Mouse (Mus musculus) CH12.LX (cell line): Measurements from ENCODE around the gene L2hgdh. TPM values are rescaled to one million over a fixed set of nuclear protein-coding genes. Genes with fewer than 3 reads are reported as not detected.

ENCODE experiments used
- DNase-seq: peaks from one replicate; pipeline ENCODE4 v3.0.0-alpha.2; 2013; ENCODE audit errors: extremely low read depth
- H3K27ac ChIP-seq: 2 replicates; pipeline ENCODE4 v1.5.1; 2012; ENCODE audit warnings: low read depth, mild to moderate bottlenecking, control low read depth, moderate library complexity; ENCODE audit not compliant: insufficient read depth
- H3K27me3 ChIP-seq: replicated peaks from 2 replicates; pipeline ENCODE3; 2012; ENCODE audit warnings: inconsistent platforms
- H3K36me3 ChIP-seq, 2 experiments: replicated peaks in 1 of 2; 2 replicates each; pipeline versions ENCODE3 to v1.6.1; 2012; ENCODE audit warnings: inconsistent platforms in 1 of 2, low read length in 1 of 2, mild to moderate bottlenecking in 1 of 2, mixed read lengths in 1 of 2, moderate library complexity in 1 of 2; ENCODE audit not compliant: control insufficient read depth in 1 of 2, insufficient read depth in 1 of 2
- H3K4me1 ChIP-seq, 2 experiments: 2 replicates each; pipeline ENCODE4 v1.6.1; 2012; ENCODE audit warnings: inconsistent platforms in 1 of 2, moderate library complexity in 1 of 2; ENCODE audit not compliant: insufficient read depth in 2 of 2, control insufficient read depth in 1 of 2
- H3K4me2 ChIP-seq: 2 replicates; pipeline ENCODE4 v1.6.1; 2012; ENCODE audit warnings: low read depth, mild to moderate bottlenecking, control low read depth; ENCODE audit not compliant: poor library complexity, insufficient read depth, severe bottlenecking
- H3K4me3 ChIP-seq, 3 experiments: fragments of 150-350 bp in 1 of 3; sonication (generic) in 1 of 3; replicated peaks in 1 of 3; 2 replicates each; pipeline versions ENCODE3 to v1.5.1; 2011 to 2012; ENCODE audit warnings: low read depth in 2 of 3, low read length in 2 of 3, mild to moderate bottlenecking in 2 of 3, moderate library complexity in 2 of 3, control low read depth in 1 of 3, improper control_type of control experiment in 1 of 3, inconsistent platforms in 1 of 3, mixed read lengths in 1 of 3; ENCODE audit not compliant: poor library complexity in 1 of 3
- H3K79me2 ChIP-seq: replicated peaks from 2 replicates; pipeline ENCODE4 v1.6.1; 2012; ENCODE audit warnings: mild to moderate bottlenecking, moderate library complexity; ENCODE audit not compliant: control insufficient read depth, poor library complexity, insufficient read depth, severe bottlenecking; ENCODE audit errors: extremely low read depth
- H3K9ac ChIP-seq: 2 replicates; pipeline ENCODE4 v1.6.1; 2012; ENCODE audit warnings: low read depth, mild to moderate bottlenecking, control low read depth, moderate library complexity; ENCODE audit not compliant: insufficient read depth
- H3K9me3 ChIP-seq: replicated peaks from 2 replicates; pipeline ENCODE3; 2012; ENCODE audit warnings: low read length, inconsistent platforms, mixed read lengths
- BHLHE40 ChIP-seq: IDR thresholded peaks from 2 replicates; pipeline ENCODE4 v1.6.1; 2011; ENCODE audit warnings: mild to moderate bottlenecking, low read depth, low read length, improper control_type of control experiment
- CTCF ChIP-seq, 2 experiments: IDR thresholded peaks in 1 of 2; conservative IDR thresholded peaks in 1 of 2; 2 replicates each; pipeline ENCODE4 v1.5.1; 2011 to 2012; ENCODE audit warnings: low read depth in 2 of 2, low read length in 2 of 2, improper control_type of control experiment in 1 of 2, inconsistent platforms in 1 of 2, mild to moderate bottlenecking in 1 of 2, moderate library complexity in 1 of 2
- E2F4 ChIP-seq: IDR thresholded peaks from 2 replicates; pipeline ENCODE4 v1.6.1; 2011; ENCODE audit warnings: low read depth, low read length, improper control_type of control experiment; ENCODE audit not compliant: insufficient replicate concordance
- ELF1 ChIP-seq: IDR thresholded peaks from 2 replicates; pipeline ENCODE4 v1.6.1; 2014; ENCODE audit warnings: low read depth, mild to moderate bottlenecking, inconsistent platforms, low read length, improper control_type of control experiment
- EP300 ChIP-seq: IDR thresholded peaks from 2 replicates; pipeline ENCODE4 v1.6.1; 2011; ENCODE audit warnings: low read length, improper control_type of control experiment
- GABPA ChIP-seq: IDR thresholded peaks from 2 replicates; pipeline ENCODE4 v1.6.1; 2012; ENCODE audit warnings: low read depth, low read length, improper control_type of control experiment, inconsistent platforms; ENCODE audit not compliant: insufficient replicate concordance
- JUND ChIP-seq: conservative IDR thresholded peaks from 2 replicates; pipeline ENCODE4 v1.6.1; 2011; ENCODE audit warnings: low read depth, low read length, improper control_type of control experiment
- MAFK ChIP-seq: IDR thresholded peaks from 2 replicates; pipeline ENCODE4 v1.6.1; 2011; ENCODE audit warnings: low read length, improper control_type of control experiment; ENCODE audit not compliant: insufficient replicate concordance
- MYC ChIP-seq: IDR thresholded peaks from 2 replicates; pipeline ENCODE4 v1.6.1; 2011; ENCODE audit warnings: low read depth, mild to moderate bottlenecking, improper control_type of control experiment, low read length
- NELFE ChIP-seq: IDR thresholded peaks from 2 replicates; pipeline ENCODE4 v1.6.1; 2011; ENCODE audit warnings: low read depth, low read length, improper control_type of control experiment
- NRF1 ChIP-seq: IDR thresholded peaks from 2 replicates; pipeline ENCODE4 v1.6.1; 2014; ENCODE audit warnings: low read depth, mild to moderate bottlenecking, inconsistent platforms, low read length, improper control_type of control experiment, moderate library complexity
- PAX5 ChIP-seq: IDR thresholded peaks from 2 replicates; pipeline ENCODE4 v1.6.1; 2012; ENCODE audit warnings: low read length, inconsistent platforms, mixed read lengths
- POLR2A ChIP-seq: IDR thresholded peaks from 2 replicates; pipeline ENCODE4 v1.6.1; 2011; ENCODE audit warnings: low read depth, mild to moderate bottlenecking, improper control_type of control experiment, low read length
- RAD21 ChIP-seq: IDR thresholded peaks from 2 replicates; pipeline ENCODE4 v1.6.1; 2011; ENCODE audit warnings: low read depth, mild to moderate bottlenecking, low read length, improper control_type of control experiment, moderate library complexity
- SMC3 ChIP-seq: IDR thresholded peaks from 2 replicates; pipeline ENCODE4 v1.6.1; 2011; ENCODE audit warnings: low read depth, low read length, improper control_type of control experiment
- TBP ChIP-seq: conservative IDR thresholded peaks from 2 replicates; pipeline ENCODE4 v1.6.1; 2011; ENCODE audit warnings: low read depth, low read length, improper control_type of control experiment
- TCF12 ChIP-seq: IDR thresholded peaks from 2 replicates; pipeline ENCODE4 v1.6.1; 2014; ENCODE audit warnings: low read depth, mild to moderate bottlenecking, inconsistent platforms, low read length, improper control_type of control experiment
- UBTF ChIP-seq: IDR thresholded peaks from 2 replicates; pipeline ENCODE4 v1.6.1; 2012; ENCODE audit warnings: low read depth, mild to moderate bottlenecking, inconsistent platforms, low read length, improper control_type of control experiment, moderate library complexity
- ZC3H11A ChIP-seq: IDR thresholded peaks from 2 replicates; pipeline ENCODE4 v1.6.1; 2012; ENCODE audit warnings: low read depth, mild to moderate bottlenecking, inconsistent platforms, low read length, improper control_type of control experiment
- ZMIZ1 ChIP-seq: IDR thresholded peaks from 2 replicates; pipeline ENCODE4 v1.6.1; 2012; ENCODE audit warnings: low read depth, mild to moderate bottlenecking, inconsistent platforms, low read length, improper control_type of control experiment
- ZNF384 ChIP-seq: IDR thresholded peaks from 2 replicates; pipeline ENCODE4 v1.6.1; 2012; ENCODE audit warnings: low read depth, low read length, improper control_type of control experiment, inconsistent platforms
- dilution Hi-C: fragments of 300-500 bp; cut with MboI; formaldehyde crosslinking; loops from 2 replicates; pipeline ENCODE4 v1.14.3; 2020; ENCODE audit warnings: low sequenced_read_pairs; ENCODE audit not compliant: extremely low pct_unique_long_range_greater_than_20kb, extremely low pct_ligation_motif_present
- in situ Hi-C: fragments of 300-500 bp; cut with MboI; formaldehyde crosslinking; loops from 3 replicates; pipeline ENCODE4 v1.14.3; 2019; ENCODE audit warnings: low sequenced_read_pairs, low pct_ligation_motif_present, low pct_unique_long_range_greater_than_20kb, mixed read lengths
- polyA plus RNA-seq: library from polyadenylated mRNA; unstranded; fragments of >175 nt; gene quantifications from 2 replicates; pipeline ENCODE4 v1.2.1, GENCODE M21; 2012; ENCODE audit warnings: low read depth; ENCODE audit not compliant: insufficient read length
- total RNA-seq, 2 experiments: library from RNA; depleted of rRNA; stranded (reverse); fragments of 300-350 nt in 1 of 2; fragments of >200 nt in 1 of 2; gene quantifications; 2 replicates each; pipeline ENCODE4 v1.2.3; 2012 to 2014

The L2hgdh gene
- total and polyA plus RNA-seq, 3 experiments: 12.1 to 24.3 (median 15.4) TPM

GRCm38 (mm10) chr12:69741965-69742364, 17.3 kb upstream of the L2hgdh start:
- Histone ChIP-seq H3K9me3 (no peaks in the 10 kb centered on the region), H3K4me1 (no peaks in the 10 kb centered on the region), H3K4me3 (no peak overlapping the region), H3K79me2 (no peaks in the 10 kb centered on the region), H3K36me3 (peaks cover 2 to 23% of the 10 kb centered on the region in 2 experiments), H3K9ac (no peak overlapping the region), H3K27ac (no peak overlapping the region), H3K4me2 (no peak overlapping the region), H3K27me3 (no peaks in the 10 kb centered on the region)
- in situ Hi-C loops (no loop called here), dilution Hi-C loops (no loop called here)
- TF ChIP-seq CTCF (conservative IDR thresholded peaks at IDR 0.05 in 1 of 2, IDR thresholded peaks at IDR 0.05 in 1 of 2; ENCODE audit: low read depth in 2 of 2, low read length in 2 of 2) (0 out of 4 replicates have a peak, but pooled peaks of 1 of the 2 experiments have one; percentile 10), NELFE (no peak), PAX5 (no peak), ELF1 (no peak)
- DNase-seq: no peak

- Histone ChIP-seq H3K79me2 (no peaks in the 10 kb centered on the region), H3K4me1 (peaks cover 0 to 4% of the 10 kb centered on the region in 2 experiments; a peak in 2 of 4 replicates), H3K36me3 (peaks cover 0 to 6% of the 10 kb centered on the region in 2 experiments), H3K4me3 (no peak overlapping the region), H3K4me2 (peak overlapping the region; percentile 71; the same call in 1 of the 2 replicates), H3K27ac (no peak overlapping the region), H3K9ac (peak overlapping the region; percentile 40; the same call in 1 of the 2 replicates), H3K27me3 (no peaks in the 10 kb centered on the region), H3K9me3 (no peaks in the 10 kb centered on the region)
- dilution Hi-C loops: no loop called here
- TF ChIP-seq ZMIZ1 (no peak), UBTF (no peak), PAX5 (no peak), BHLHE40 (no peak), TBP (no peak), RAD21 (no peak), POLR2A (no peak), MAFK (no peak), NRF1 (no peak)
- no peak for DNase-seq
- in situ Hi-C loops: no loop called here
Observed at GRCm38 (mm10) chr12:69733923-69734322, 9.2 kb upstream of the L2hgdh start.

GRCm38 (mm10) chr12:69733518-69733917, 8.8 kb upstream of the L2hgdh start:
- no peak overlapping the region for H3K27ac ChIP-seq
- H3K36me3 ChIP-seq: peaks cover 0 to 6% of the 10 kb centered on the region in 2 experiments
- peaks cover 0 to 4% of the 10 kb centered on the region in 2 experiments; a peak in 2 of 4 replicates for H3K4me1 ChIP-seq
- no peaks in the 10 kb centered on the region for H3K9me3 ChIP-seq
- no peak overlapping the region for H3K4me3 ChIP-seq
- TF ChIP-seq EP300 (no peak), BHLHE40 (no peak), ZNF384 (0 out of 2 replicates have a peak, but pooled peaks have one; percentile 12), MYC (peak; percentile 83), GABPA (no peak), NRF1 (no peak), ELF1 (peak; percentile 78), TCF12 (no peak), JUND (0 out of 2 replicates have a peak, but pooled peaks have one; percentile 50), CTCF (conservative IDR thresholded peaks at IDR 0.05 in 1 of 2, IDR thresholded peaks at IDR 0.05 in 1 of 2; ENCODE audit: low read depth in 2 of 2, low read length in 2 of 2) (peak; percentile 46 to 82), RAD21 (peak; percentile 91), ZC3H11A (peak; percentile 37), ZMIZ1 (no peak), NELFE (peak; percentile 14; the same call in 1 of the 2 replicates), E2F4 (no peak), SMC3 (peak; percentile 72), TBP (peak; percentile 64; the same call in 1 of the 2 replicates)
- peak overlapping the region; percentile 40; the same call in 1 of the 2 replicates for H3K9ac ChIP-seq
- in situ Hi-C loops (no loop called here), dilution Hi-C loops (no loop called here)
- peak; percentile 65 for DNase-seq
- H3K4me2 ChIP-seq: peak overlapping the region; percentile 71; the same call in 1 of the 2 replicates
- no peaks in the 10 kb centered on the region for H3K27me3 ChIP-seq
- no peaks in the 10 kb centered on the region for H3K79me2 ChIP-seq
